Mouse (Mus musculus) activated CD4-positive, CD25-positive, alpha-beta regulatory T cell, adult 9 weeks (primary cell): ENCODE data around the gene Gstz1. TPM values are rescaled to one million over a fixed set of nuclear protein-coding genes. Genes with fewer than 3 reads are reported as not detected.

Source experiments
- polyA plus RNA-seq: library from polyadenylated mRNA; unstranded; fragments of 100-300 nt; shearing (Covaris generic); gene quantifications from one replicate; pipeline ENCODE4 v1.2.1, GENCODE M21; 2017

Gene Gstz1
- 9.2 TPM for polyA plus RNA-seq

DNA sequence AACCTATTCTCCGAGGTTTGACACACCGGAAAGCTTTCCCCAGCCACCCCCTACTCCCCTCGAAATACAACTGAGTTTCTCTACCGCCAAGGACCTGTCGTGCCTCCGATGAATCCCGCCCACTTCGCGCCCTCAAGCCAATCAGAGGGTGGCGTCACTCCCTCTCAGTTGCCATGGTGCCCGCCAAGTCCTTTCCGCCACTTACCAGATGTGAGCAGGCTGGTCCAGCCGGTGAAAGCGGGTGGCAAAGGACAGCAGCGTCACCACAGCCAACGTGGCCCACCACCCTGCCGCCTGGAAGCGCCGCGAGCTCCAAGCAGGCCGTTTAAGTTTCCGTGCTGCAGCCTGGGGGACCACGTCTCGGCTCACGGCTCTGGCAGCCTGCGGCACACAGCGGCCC, at the start of gene Gstz1:
Gene Gstz1 (plus strand): TSS at position 200 of the 400 bp plus-strand sequence.

DNA sequence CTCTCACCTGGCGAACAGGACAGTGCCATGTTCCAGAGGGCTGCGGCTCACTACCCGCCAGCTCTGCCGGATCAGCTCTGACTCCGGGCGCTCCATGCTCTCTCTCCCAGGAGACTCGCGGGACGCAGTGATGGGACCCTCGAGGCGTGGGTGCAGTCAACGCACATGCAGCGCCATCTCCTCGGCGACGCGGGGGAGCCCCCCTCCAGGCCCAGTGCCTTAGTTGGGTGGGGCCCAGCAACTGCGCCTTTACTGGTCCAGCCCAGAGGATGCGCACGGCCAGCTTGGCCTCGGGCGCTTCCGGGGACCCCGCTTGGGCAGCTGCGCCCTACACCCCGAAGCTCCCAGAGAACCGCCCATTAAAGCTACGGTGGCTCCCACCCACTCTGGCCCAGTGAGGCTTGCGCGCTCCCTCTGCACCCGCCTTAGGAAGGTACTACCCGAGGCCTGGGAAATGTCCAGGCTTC, 44.8 kb upstream of the Gstz1 start, which contains the start of gene Ngb:
Gene Ngb (minus strand): TSS at position 375 of the 467 bp plus-strand sequence.

DNA sequence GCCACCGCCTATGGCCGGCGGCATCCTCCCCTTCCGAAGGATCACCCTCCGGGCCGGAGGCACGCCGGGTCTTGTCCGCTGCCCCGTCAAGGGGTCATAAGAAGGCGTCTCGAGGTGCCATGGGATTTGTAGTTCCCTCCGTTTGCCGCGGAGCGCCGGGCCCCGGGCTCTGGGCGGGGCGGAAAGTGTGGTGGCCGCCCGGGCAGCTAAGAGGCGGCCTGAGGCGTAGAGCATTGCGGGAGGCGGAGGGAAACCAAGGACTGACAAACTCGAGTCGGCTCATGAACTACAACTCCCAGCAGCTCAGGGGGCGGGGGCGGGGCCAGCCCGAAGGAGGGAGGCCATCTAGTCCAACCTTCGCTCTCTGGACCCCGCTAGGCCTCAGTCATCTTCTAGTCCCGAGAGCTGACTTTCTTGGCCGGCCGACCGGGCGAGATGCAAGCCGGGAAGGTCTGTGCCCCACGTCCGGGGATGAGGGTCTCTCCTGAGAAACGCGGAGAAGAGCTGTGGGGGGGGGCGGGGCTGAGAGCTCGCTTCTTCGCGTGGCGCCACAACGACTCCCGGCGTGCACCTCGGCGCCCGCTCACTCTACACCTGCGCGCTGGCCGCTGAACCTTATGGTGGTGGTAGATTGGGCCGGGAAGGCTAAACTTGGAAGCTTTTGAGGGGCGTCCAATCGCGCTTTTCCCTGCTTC, 577 bp downstream of the Gstz1 start, which contains the start of gene Pomt2:
Gene Pomt2 (minus strand): TSS at position 574 of the 695 bp plus-strand sequence.

DNA sequence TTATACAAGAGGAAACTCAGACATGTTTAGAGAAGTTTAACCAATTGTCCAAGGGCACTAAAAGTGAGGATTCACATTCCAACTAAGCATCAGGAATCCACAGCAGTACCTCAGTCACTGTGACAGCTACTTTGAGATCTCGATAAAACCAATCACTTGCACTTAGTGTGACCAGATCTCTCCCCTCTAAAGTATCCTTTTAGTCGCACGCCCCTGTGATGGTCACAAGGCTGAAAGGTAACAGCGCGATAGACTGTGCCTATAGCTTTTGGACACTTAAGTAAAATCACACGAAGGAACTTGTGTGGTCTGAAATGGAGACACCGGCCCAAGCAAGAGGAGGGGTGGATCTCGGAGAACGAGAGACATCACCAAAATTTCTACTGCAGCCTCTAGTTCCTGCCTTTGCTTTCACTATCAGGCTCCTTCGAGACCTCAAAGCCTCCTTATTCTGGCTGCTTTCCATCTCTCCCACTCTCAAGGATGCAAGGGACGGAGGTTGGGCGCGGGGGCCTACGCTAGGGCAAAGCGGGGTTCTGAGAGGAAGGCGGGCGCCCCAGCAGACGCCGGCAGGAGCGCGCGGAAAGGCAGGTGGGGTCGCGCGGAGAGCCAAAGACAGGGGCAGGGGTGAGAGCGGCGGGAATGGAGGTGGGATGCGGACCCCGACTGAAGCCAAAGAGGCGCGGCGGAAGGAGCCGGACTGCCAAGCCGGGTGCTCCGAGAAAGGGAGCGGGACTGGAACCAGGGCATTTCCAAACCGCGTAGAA, 52.4 kb downstream of the Gstz1 start, which contains the start of gene Samd15:
Gene Samd15 (plus strand): TSS at position 518 of the 767 bp plus-strand sequence.

DNA sequence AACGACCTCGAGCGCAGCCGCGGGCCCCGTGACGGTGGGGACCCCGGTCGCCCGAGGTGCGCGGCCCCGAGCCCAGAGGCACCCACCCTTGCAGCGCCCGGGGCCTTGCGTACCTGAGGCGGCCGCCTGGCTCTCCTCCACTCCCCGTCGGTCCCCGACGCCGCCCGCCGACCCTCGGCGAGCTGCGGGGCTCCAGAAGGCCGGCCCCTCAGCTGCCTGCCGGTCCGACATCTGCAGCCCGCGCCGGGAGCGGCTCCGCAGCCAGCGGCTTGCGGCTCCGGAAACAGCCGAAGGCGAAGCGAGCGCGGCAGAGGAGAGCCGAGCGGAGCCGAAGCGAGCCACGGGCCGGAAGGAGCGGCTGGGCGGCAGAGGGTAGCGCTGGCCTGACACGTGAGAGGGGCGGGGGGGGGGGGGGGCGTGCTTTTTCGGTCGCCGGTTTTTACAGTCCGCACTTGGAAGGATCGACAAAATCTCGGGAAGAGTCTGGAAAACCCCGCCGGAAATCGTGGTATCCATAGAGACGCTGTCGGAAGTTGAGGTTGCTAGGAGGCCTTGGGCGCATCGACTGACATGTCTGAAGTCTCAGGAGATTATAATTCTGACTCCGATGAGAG, 53.1 kb downstream of the Gstz1 start, which contains the start of gene Tmed8:
Gene Tmed8 (minus strand): TSS at position 482 of the 614 bp plus-strand sequence.

Other genes starting within 250 kb of the Gstz1 start
- 35.5 TPM for gene Cipc, start 200.1 kb upstream of the Gstz1 start, polyA plus RNA-seq
- gene Zdhhc22, start 156.7 kb upstream of the Gstz1 start, polyA plus RNA-seq, result not detected
- gene Tmem63c, start 125.8 kb upstream of the Gstz1 start, polyA plus RNA-seq, result 1.6 TPM
- gene Ngb, start 44.6 kb upstream of the Gstz1 start, polyA plus RNA-seq, result not detected
- gene Pomt2, start 803 bp downstream of the Gstz1 start, polyA plus RNA-seq, result 4.7 TPM
- 2.7 TPM for gene Samd15, start 52.6 kb downstream of the Gstz1 start, polyA plus RNA-seq
- gene Tmed8, start 53.3 kb downstream of the Gstz1 start, polyA plus RNA-seq, result 6.1 TPM
- gene Noxred1, start 91.6 kb downstream of the Gstz1 start, polyA plus RNA-seq, result 1.7 TPM
- 44.4 TPM for gene Vipas39, start 119.1 kb downstream of the Gstz1 start, polyA plus RNA-seq
- 227 TPM for gene Ahsa1, start 119.3 kb downstream of the Gstz1 start, polyA plus RNA-seq
- not detected for gene Ism2, start 152.5 kb downstream of the Gstz1 start, polyA plus RNA-seq
- gene Sptlc2, start 241.2 kb downstream of the Gstz1 start, polyA plus RNA-seq, result 98.9 TPM